Comparison of ENCODE assay signal across 8 mouse cellular contexts in genomic region chr7:130266166-130266490, GRCm38 (mm10).
DNase-seq lines count a peak whose midpoint lies in the region; ATAC-seq lines count a peak whose summit lies in the region.

No protein-coding gene starts in this region.

- peak overlapping the region; percentile 93 for H3K4me3 ChIP-seq in embryonic facial prominence, embryonic 12.5 days
- peak overlapping the region; percentile 60 for H3K4me3 ChIP-seq in liver, embryonic 16.5 days (ENCODE audit: low read depth, low read length)
- peak overlapping the region; percentile 58 for H3K4me3 ChIP-seq in neural tube, embryonic 14.5 days (ENCODE audit: low read depth, low read length)

- H3K27me3 ChIP-seq in embryonic facial prominence, embryonic 12.5 days, result no peaks in the 10 kb centered on the region
- peaks cover 35% of the 10 kb centered on the region for H3K27me3 ChIP-seq in liver, embryonic 16.5 days (ENCODE audit: control insufficient read depth, insufficient read depth, low read depth, low read length)
- H3K27me3 ChIP-seq in neural tube, embryonic 14.5 days (ENCODE audit: control insufficient read depth, insufficient read depth, low read length), result no peaks in the 10 kb centered on the region

- peak overlapping the region; percentile 96 for H3K27ac ChIP-seq in embryonic facial prominence, embryonic 12.5 days
- H3K27ac ChIP-seq in liver, embryonic 16.5 days (ENCODE audit: low read length), result peak overlapping the region; percentile 27; the same call in 1 of the 2 replicates
- peak overlapping the region; percentile 60 for H3K27ac ChIP-seq in neural tube, embryonic 14.5 days (ENCODE audit: low read depth, low read length)

- H3K9me3 ChIP-seq in embryonic facial prominence, embryonic 12.5 days, result no peaks in the 10 kb centered on the region
- H3K9me3 ChIP-seq in liver, embryonic 16.5 days (replicated peaks; ENCODE audit: control insufficient read depth, low read length), result no peaks in the 10 kb centered on the region
- H3K9me3 ChIP-seq in neural tube, embryonic 14.5 days (ENCODE audit: control insufficient read depth, low read length), result no peaks in the 10 kb centered on the region

- ATAC-seq in embryonic facial prominence, embryonic 12.5 days (ENCODE audit: insufficient number of reproducible peaks, insufficient read depth, low FRiP score, low TSS enrichment), result peak; percentile 84
- peak; percentile 89 for ATAC-seq in liver, embryonic 16.5 days (ENCODE audit: low read depth)
- peak; percentile 60 for ATAC-seq in neural tube, embryonic 14.5 days (ENCODE audit: low read depth)

- H3K9ac ChIP-seq in embryonic facial prominence, embryonic 12.5 days, result peak overlapping the region; percentile 95
- peak overlapping the region; percentile 40; the same call in 1 of the 2 replicates for H3K9ac ChIP-seq in liver, embryonic 16.5 days (ENCODE audit: low read depth, low read length)
- peak overlapping the region; percentile 62 for H3K9ac ChIP-seq in neural tube, embryonic 14.5 days (replicated peaks; ENCODE audit: low read depth, low read length)

- peaks cover 47% of the 10 kb centered on the region for H3K4me1 ChIP-seq in embryonic facial prominence, embryonic 12.5 days
- no peaks in the 10 kb centered on the region for H3K4me1 ChIP-seq in liver, embryonic 16.5 days (ENCODE audit: control insufficient read depth, low read depth, low read length)
- peaks cover 16% of the 10 kb centered on the region for H3K4me1 ChIP-seq in neural tube, embryonic 14.5 days (ENCODE audit: control insufficient read depth, insufficient read depth, low read length)

- WGBS in embryonic facial prominence, embryonic 12.5 days, result under 1% methylated on average over 43 of the region's 52 CpGs
- 1% methylated on average over 51 of the region's 52 CpGs for WGBS in liver, embryonic 16.5 days (ENCODE audit: insufficient replicate concordance)
- under 1% methylated on average over 45 of the region's 52 CpGs for WGBS in neural tube, embryonic 14.5 days

- peak; percentile 46 to 72 for DNase-seq in layer of hippocampus, postnatal 10 days (ENCODE audit: low spot score in 2 of 2)
- DNase-seq in layer of hippocampus, adult 11-12 months (ENCODE audit: low spot score), result no peak
- peak; percentile 71 to 75 for DNase-seq in heart, adult 9 months (ENCODE audit: low spot score in 2 of 2)
- peak; percentile 75 for DNase-seq in kidney, adult 18-20 months
- DNase-seq in thymus, postnatal 4 days, result peak; percentile 63

- H3K4me2 ChIP-seq in embryonic facial prominence, embryonic 12.5 days (replicated peaks), result peak overlapping the region; percentile 77
- peak overlapping the region; percentile 50 for H3K4me2 ChIP-seq in liver, embryonic 16.5 days (ENCODE audit: low read depth, low read length)
- H3K4me2 ChIP-seq in neural tube, embryonic 14.5 days (ENCODE audit: low read depth, low read length), result peak overlapping the region; percentile 93

- H3K36me3 ChIP-seq in embryonic facial prominence, embryonic 12.5 days, result 0 out of 2 replicates have a peak, but pooled peaks cover 2% of the 10 kb centered on the region
- no peaks in the 10 kb centered on the region for H3K36me3 ChIP-seq in liver, embryonic 16.5 days (ENCODE audit: control insufficient read depth, insufficient read depth)
- H3K36me3 ChIP-seq in neural tube, embryonic 14.5 days (ENCODE audit: control insufficient read depth, insufficient read depth, low read length), result no peaks in the 10 kb centered on the region

Comparison
In these comparisons a context has a peak if more than half of its experiments do, and no peak if none do; other contexts are left out.
1. H3K27ac ChIP-seq: peak in every context shown above with its lines; median percentile 96 in embryonic facial prominence, embryonic 12.5 days; 60 in neural tube, embryonic 14.5 days; 27 in liver, embryonic 16.5 days.
2. H3K9ac ChIP-seq: peak in every context shown above with its lines; median percentile 95 in embryonic facial prominence, embryonic 12.5 days; 62 in neural tube, embryonic 14.5 days; 40 in liver, embryonic 16.5 days.